Mouse (Mus musculus) heart, postnatal 0 days (tissue): ENCODE results near the gene Krt25. TPM values are rescaled to one million over a fixed set of nuclear protein-coding genes. Genes with fewer than 3 reads are reported as not detected.

ENCODE experiments used
- ATAC-seq: fragments of 200-750 bp; cut with Nextera tagmentation; 2 replicates; pipeline ENCODE4 v1.8.0; 2017; ENCODE audit warnings: low read depth, moderate number of reproducible peaks, moderate library complexity; ENCODE audit not compliant: insufficient read depth
- DNase-seq: peaks from one replicate; pipeline ENCODE4 v3.0.0-alpha.2; 2016; ENCODE audit warnings: low spot score
- H3K27ac ChIP-seq: fragments of 300-500 bp; sonication (generic); 2 replicates; pipeline ENCODE4 v1.5.1; 2014; ENCODE audit warnings: low read depth, mild to moderate bottlenecking
- H3K27me3 ChIP-seq: fragments of 300-500 bp; sonication (generic); 2 replicates; pipeline ENCODE4 v1.6.1; 2014; ENCODE audit warnings: low read length, mixed read lengths; ENCODE audit not compliant: control insufficient read depth, insufficient read depth
- H3K36me3 ChIP-seq: fragments of 300-500 bp; sonication (generic); replicated peaks from 2 replicates; pipeline ENCODE4 v1.6.1; 2014; ENCODE audit warnings: low read length, mixed read lengths; ENCODE audit not compliant: control insufficient read depth, insufficient read depth
- H3K4me1 ChIP-seq: fragments of 300-500 bp; sonication (generic); 2 replicates; pipeline ENCODE4 v1.6.1; 2014; ENCODE audit warnings: antibody characterized with exemption; ENCODE audit not compliant: control insufficient read depth, insufficient read depth
- H3K4me2 ChIP-seq: fragments of 300-500 bp; sonication (generic); 2 replicates; pipeline ENCODE4 v1.6.1; 2014; ENCODE audit warnings: low read depth, mild to moderate bottlenecking, low read length, moderate library complexity
- H3K4me3 ChIP-seq: fragments of 300-500 bp; sonication (generic); 2 replicates; pipeline ENCODE4 v1.5.1; 2014; ENCODE audit warnings: low read depth, low read length
- H3K9ac ChIP-seq: fragments of 300-500 bp; sonication (generic); replicated peaks from 2 replicates; pipeline ENCODE4 v1.6.1; 2014; ENCODE audit warnings: low read depth, low read length, mixed read lengths
- H3K9me3 ChIP-seq: fragments of 300-500 bp; sonication (generic); replicated peaks from 2 replicates; pipeline ENCODE4 v1.6.1; 2016; ENCODE audit warnings: low read length; ENCODE audit not compliant: control insufficient read depth
- CTCF ChIP-seq: IDR thresholded peaks from 2 replicates; pipeline ENCODE4 v1.5.1; 2016; ENCODE audit warnings: antibody characterized with exemption, control low read depth, low read depth
- EP300 ChIP-seq: IDR thresholded peaks from 2 replicates; pipeline ENCODE4 v1.6.1; 2016; ENCODE audit warnings: antibody characterized with exemption, low read depth
- WGBS: fragments of 180-500 bp; shearing (Covaris S2); extraction: QIAGEN DNeasy Blood & Tissue Kit; methylation state at CpG from one replicate; pipeline ENCODE4 v1.1.7; 2014; 5-methylcytosine and 5-hydroxymethylcytosine counted together
- polyA plus RNA-seq: library from polyadenylated mRNA; unstranded; fragments of >200 nt; fragmentation: Nextera tagmentation; extraction: Ambion mirVana; gene quantifications from 2 replicates; pipeline ENCODE4 v1.2.1, GENCODE M21; 2015
- total RNA-seq: library from RNA; depleted of rRNA; stranded (reverse); fragments of >200 nt; gene quantifications from 2 replicates; pipeline ENCODE4 v1.2.3, GENCODE M21; 2014; ENCODE audit warnings: low replicate concordance

The Krt25 gene
- total and polyA plus RNA-seq, 2 experiments from 2014 or later = 0.07 TPM; not detected in 1

DNA sequence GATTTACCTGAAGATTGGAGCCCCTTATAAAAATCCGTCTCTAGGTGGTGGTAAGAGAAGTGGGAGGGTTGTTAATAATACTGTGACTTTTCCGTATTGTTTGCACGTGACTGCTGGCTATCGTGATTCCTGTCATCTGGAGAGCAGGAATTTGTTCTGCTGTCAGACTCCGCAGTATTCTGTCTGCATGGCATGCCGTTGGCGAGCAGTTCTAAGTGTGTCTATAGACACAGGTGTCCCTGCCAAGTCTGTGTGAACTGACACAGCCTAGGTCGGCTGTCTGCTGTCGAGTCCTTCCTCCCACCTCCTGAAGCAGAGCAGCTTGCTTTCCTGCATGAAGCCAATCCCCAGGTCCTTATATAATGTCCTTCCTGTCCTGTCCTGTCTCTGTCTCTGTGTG lies 3.6 kb downstream of the Krt25 start:
- Histone ChIP-seq H3K36me3 (no peaks in the 10 kb centered on the region), H3K27me3 (no peaks in the 10 kb centered on the region), H3K27ac (no peak overlapping the region), H3K4me2 (peak overlapping the region; percentile 45), H3K9me3 (no peaks in the 10 kb centered on the region), H3K4me1 (no peaks in the 10 kb centered on the region), H3K4me3 (peak overlapping the region; percentile 7; the same call in 1 of the 2 replicates), H3K9ac (no peak overlapping the region)
- WGBS = 22% methylated on average over 9 of the region's 9 CpGs
- TF ChIP-seq EP300 (no peak), CTCF (no peak)
- peak; percentile 30 for DNase-seq
- ATAC-seq = peak; percentile 79

DNA sequence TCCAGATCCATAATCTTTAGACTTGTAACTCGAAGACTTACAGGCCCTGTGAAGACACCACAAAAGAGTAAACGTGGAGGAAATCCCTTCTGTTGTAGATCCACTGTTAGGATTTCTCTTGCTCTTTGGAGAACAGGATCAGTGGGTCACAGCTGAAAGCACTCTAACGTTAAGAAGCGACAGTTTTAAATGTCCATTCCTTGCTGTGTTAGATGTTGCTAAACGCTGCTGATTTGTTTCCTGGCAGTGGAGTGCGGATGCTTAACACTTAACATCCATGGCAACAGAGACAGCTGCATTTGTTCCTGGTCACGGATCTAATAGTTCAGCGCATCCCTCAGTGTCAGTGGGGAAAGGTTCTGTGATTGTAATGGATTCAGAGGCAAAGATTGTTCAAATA lies 6.2 kb downstream of the Krt25 start:
- H3K4me2 ChIP-seq = no peak overlapping the region
- DNase-seq (no peak), ATAC-seq (no peak)
- no peak overlapping the region for H3K9ac ChIP-seq
- WGBS = 64% methylated on average over 8 of the region's 8 CpGs
- no peaks in the 10 kb centered on the region for H3K36me3 ChIP-seq
- no peak overlapping the region for H3K4me3 ChIP-seq
- H3K27ac ChIP-seq = no peak overlapping the region
- H3K9me3 ChIP-seq = no peaks in the 10 kb centered on the region
- TF ChIP-seq EP300 = no peak
- no peak for TF ChIP-seq CTCF
- H3K27me3 ChIP-seq = no peaks in the 10 kb centered on the region
- H3K4me1 ChIP-seq = no peaks in the 10 kb centered on the region

DNA sequence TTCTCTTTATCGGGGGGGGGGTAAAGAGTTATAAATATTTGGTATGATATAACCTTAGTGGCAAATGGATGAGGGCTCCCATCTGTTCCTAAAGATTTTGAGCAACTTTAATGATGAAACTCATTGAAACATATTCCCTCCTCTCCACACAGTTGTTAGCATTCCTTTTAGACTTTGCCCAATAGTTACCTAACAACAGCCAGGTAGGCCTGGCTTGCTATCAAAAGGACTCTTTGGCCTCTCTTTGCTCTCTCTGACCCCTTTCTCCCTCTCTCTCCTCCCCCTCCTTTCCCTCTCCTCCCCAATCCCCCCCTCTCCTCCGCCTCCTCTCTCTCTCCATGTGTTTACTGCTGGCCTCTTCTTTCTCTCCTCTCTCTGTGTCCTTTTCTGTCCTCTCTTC lies 8.2 kb downstream of the Krt25 start:
- TF ChIP-seq CTCF = no peak
- no peak for TF ChIP-seq EP300
- Histone ChIP-seq H3K36me3 (no peaks in the 10 kb centered on the region), H3K9ac (no peak overlapping the region), H3K27ac (no peak overlapping the region), H3K4me1 (no peaks in the 10 kb centered on the region), H3K27me3 (no peaks in the 10 kb centered on the region), H3K4me3 (no peak overlapping the region), H3K9me3 (no peaks in the 10 kb centered on the region), H3K4me2 (no peak overlapping the region)
- DNase-seq (no peak), ATAC-seq (no peak)
- 71% methylated on average over 2 of the region's 2 CpGs for WGBS

DNA sequence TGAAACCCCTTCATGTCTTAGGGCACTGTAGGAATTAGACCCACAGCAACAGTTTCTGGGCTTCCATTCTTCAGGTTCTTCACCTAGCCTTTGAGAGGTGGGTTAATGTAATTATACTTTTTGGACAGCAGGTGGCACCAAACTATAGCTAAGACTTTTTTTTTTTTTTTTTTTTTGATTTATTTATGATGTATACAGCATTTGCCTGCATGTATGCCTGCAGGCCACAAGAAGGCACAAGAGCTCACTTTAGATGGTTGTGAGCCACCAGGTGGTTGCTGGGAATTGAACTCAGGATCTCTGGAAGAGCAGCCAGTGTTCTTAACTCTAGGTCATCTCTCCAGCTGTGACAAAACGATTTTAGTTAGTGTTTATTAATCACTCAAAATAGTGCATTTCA lies 11.9 kb downstream of the Krt25 start:
- DNase-seq = no peak

DNA sequence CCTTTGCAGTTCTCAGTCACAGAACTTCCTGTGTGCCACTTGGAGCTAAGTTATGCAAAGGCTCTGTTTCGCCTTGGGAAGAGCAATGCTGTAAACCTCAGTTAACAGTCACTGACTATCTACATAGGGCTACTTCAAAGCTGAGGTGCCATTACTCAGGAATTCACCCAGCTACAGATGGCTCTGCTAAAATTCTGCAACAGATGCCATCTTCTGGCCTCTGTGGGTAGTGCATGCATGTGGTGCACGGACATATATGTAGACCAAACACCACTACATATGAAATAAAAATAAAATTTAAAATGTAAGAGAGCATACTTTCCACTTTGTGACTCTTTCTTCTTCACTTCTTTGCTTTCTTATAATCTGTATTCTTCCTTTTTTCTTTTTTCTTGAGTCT lies 15.2 kb downstream of the Krt25 start:
- no peak overlapping the region for H3K4me2 ChIP-seq
- no peaks in the 10 kb centered on the region for H3K4me1 ChIP-seq
- DNase-seq (peak; percentile 28), ATAC-seq (0 out of 2 replicates have a peak, but pooled peaks have one; percentile 39)
- no peaks in the 10 kb centered on the region for H3K36me3 ChIP-seq
- WGBS = 26% methylated on average over 2 of the region's 2 CpGs
- H3K9ac ChIP-seq = no peak overlapping the region
- H3K9me3 ChIP-seq = no peaks in the 10 kb centered on the region
- no peaks in the 10 kb centered on the region for H3K27me3 ChIP-seq
- TF ChIP-seq EP300 (no peak), CTCF (peak; percentile 70)
- no peak overlapping the region for H3K27ac ChIP-seq
- H3K4me3 ChIP-seq = no peak overlapping the region

More for the DNA sequence above, 11.9 kb downstream of the Krt25 start:
- WGBS = 89% methylated on average over 1 of the region's 1 CpGs
- peak; percentile 48 for TF ChIP-seq CTCF
- no peak for TF ChIP-seq EP300
- Histone ChIP-seq H3K9me3 (no peaks in the 10 kb centered on the region), H3K27me3 (no peaks in the 10 kb centered on the region), H3K4me2 (no peak overlapping the region), H3K4me3 (no peak overlapping the region), H3K9ac (no peak overlapping the region), H3K27ac (no peak overlapping the region), H3K36me3 (no peaks in the 10 kb centered on the region), H3K4me1 (no peaks in the 10 kb centered on the region)
- no peak for ATAC-seq

DNA sequence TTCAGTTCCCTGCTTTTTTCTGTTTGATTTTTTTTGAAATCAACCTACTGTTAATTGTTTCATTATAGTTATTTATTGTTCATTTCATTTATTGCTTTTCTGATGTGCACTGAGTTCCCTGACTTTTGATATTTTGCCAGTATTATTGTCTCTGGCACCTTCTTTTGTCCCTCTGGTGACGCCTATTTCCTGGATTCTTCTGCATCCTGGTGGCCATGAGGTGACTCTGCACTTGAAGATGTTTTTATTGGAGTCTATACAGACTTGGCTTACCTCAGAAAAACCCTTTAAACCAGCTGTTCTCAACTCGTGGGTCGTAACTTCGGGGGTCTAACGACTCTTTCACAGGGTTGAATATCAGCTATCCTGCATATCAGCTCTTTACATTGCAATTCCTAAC lies 27.7 kb downstream of the Krt25 start:
- WGBS = 41% methylated on average over 5 of the region's 5 CpGs
- TF ChIP-seq CTCF (peak; percentile 55), EP300 (no peak)
- 0 out of 2 replicates have a peak, but pooled peaks cover 6% of the 10 kb centered on the region for H3K9me3 ChIP-seq
- no peak overlapping the region for H3K4me2 ChIP-seq
- DNase-seq = no peak
- no peaks in the 10 kb centered on the region for H3K27me3 ChIP-seq
- no peak overlapping the region for H3K9ac ChIP-seq
- no peak overlapping the region for H3K4me3 ChIP-seq
- no peak for ATAC-seq
- no peaks in the 10 kb centered on the region for H3K4me1 ChIP-seq
- no peaks in the 10 kb centered on the region for H3K36me3 ChIP-seq
- no peak overlapping the region for H3K27ac ChIP-seq
